Mouse (Mus musculus) kidney, adult 9 months (tissue): ENCODE results near the gene Naa38.

Experiments
- DNase-seq: peaks from one replicate; pipeline ENCODE4 v3.0.0; 2022

Gene Naa38

DNA sequence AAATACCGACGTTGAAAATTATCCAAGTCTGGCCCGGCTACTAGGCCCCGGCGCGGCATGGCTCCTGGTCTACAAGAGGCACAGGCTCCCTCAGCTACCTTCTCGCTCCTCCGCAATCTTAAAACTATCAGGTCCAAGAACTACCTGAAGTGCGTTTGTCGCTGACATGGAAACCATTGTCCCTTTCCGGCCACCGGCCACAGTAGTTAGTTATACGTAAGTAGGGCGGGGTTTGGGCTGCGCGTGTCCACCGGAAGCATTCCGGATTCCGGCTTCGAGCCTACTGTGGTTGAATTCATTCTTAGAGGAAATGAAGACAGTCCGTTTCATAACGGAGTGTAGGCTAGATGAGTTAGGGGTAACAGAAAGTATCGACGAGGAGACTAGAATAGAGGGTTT, at the start of gene Naa38, which contains the start of gene Cyb5d1:
Gene Naa38, plus strand, starts transcription at position 253 of the 399 bp plus-strand sequence.
Gene Cyb5d1, minus strand, starts transcription at position 397 of the 399 bp plus-strand sequence.
- DNase-seq, result peak; percentile 97

DNA sequence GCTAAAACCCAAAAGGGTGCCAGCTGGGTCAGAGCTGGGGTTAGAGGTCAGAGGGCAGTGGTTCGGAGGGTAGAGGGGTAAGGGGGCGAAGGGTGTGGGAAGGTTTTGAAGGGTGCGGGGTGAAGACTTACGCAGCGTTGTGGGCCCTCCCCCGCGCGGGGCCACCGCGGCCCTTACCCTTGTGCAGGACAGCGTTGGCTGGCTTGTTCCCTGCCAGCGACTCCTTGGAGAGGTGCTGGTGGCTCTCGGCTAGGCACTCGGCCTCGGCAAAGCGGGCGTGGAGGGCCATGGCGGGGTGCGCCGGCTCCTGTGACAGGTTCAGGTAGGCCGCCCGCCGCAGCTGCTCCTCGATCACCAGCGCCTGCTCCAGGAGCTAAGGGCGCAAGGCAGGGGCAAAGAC, 48.8 kb upstream of the Naa38 start:
- DNase-seq, result no peak

DNA sequence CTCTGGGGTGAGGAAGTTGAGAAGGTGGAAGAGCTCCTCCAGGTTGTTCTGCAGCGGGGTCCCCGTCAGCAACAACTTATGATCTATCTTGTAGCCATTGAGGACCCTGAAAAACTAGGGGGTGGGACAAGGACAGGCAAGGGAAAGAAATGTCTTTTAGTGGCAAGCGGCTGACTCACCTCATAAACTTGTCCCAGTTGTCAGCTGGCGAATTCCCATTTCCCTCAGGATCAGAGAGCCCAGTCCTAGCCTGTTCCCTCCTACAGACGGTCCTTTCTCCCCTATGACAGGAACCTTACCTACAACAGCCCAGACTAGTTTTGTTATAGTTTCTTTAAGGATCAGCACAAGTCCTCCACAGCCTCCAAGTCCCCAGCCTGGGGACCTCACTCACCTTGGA, 38.7 kb upstream of the Naa38 start:
- no peak for DNase-seq

DNA sequence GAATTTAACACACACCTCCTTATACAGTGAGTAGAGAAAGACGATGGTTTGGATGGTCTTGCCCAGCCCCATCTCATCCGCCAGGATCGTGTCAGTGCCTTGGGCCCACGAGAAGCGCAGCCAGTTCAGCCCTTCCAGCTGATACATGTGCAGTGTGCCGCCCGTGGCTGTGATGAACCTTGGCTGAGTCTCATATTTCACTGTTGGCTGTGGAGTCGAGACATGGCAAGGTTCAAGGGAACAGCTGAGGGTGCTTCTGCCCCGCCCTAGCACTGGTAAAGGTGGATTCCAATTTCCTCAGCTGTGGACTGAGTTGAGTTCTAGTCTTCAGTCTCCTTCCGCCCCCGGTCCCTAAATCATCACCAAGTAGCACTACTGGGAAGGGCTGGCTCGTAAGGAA, 37.6 kb upstream of the Naa38 start:
- DNase-seq, result no peak

DNA sequence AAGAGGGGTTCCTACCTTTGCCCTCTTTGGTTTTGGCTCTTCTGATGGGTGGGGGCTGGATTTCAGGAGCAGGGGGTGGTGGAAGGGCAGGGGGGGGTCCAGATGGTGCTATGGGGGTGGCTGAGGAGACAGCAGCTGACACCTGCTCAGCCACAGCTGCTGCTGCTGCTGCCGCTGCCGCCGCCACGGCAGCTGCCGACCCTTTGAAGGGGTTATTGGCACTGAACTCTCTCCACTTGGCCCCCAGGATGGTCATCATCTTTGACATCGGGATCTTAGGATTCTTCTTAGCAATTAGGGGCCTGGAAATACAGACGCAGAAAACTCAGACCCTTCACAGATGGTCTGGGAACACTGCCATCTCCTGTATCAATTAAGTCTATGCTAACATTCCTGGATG, 33.3 kb upstream of the Naa38 start:
- DNase-seq, result no peak

DNA sequence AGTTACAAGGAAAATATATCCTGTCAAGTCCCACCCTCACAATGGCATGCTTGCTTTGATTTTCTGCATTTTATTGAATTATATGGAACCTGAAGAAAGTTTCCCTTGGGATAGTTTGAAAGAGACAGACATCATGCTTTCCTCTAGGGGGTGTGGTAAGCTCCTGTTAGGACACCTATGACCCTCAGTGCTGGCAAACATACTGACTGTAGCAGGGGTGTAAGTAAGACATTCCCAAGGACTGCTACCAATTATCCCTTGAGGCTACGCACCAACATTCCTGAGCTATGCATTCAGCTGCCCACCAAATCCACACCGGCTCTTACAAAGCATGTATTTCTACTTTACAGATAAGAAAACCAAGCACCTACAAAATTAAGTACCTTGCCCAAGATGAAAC, 32.8 kb upstream of the Naa38 start:
- DNase-seq, result peak; percentile 54

DNA sequence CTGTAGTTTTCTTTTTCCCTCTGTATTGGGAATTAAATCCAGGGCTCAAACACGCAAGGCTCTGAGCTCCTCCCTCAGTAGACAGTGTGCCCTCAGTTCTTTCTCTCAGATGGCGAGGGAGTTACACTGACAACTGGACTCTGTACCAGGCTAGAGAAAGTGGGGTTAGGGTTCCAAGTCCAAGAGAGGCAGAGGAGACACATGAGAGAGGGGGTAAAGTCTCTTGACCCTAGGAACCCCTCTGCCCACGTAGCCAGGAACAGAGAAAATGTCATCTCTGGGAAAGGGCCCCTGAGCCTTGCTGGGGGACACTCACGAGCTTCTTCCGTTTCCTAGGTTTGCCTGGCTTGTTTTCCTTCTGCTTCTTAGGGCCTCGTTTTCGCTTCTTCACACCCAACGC, 30.9 kb upstream of the Naa38 start:
- DNase-seq, result peak; percentile 90

DNA sequence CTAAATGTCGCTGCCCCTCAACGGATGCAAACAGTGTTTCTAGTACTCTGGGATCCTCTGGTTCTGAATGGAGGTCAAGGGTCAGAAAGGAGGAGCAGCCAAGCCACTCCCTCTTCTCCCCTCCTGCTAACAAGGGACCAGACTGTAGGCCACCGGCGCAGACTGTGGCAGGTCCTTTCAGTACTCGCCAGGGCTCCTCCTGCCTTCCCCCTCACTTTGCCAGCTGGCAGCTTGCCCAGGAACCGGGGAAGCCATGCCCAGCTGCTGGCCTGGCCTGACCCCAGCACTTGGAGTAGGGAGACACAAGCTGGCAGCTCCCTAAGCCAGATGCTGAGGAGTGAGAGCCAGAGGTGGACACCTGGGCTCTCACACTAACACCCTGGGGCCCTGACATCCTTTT, 30.4 kb upstream of the Naa38 start:
- DNase-seq, result peak; percentile 99

DNA sequence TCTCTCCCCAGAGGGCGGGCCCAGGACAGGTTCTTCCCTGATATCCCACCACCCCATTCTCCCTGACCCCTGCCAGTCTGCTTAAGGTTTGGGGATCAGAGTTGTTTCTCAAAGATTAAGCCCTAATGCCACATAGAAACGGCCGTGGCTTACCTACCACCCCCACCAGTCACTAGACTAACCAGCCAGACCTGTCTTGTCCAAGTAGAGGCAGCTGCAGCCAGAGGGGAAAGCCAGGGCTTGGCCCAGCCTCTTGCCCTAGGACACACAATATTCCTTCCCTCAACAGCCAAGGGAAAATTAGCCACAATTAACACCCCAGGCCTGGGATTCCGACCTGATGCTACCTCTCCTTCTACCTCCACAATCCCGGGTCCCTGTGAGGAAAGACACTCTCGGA, 29.6 kb upstream of the Naa38 start:
- no peak for DNase-seq

DNA sequence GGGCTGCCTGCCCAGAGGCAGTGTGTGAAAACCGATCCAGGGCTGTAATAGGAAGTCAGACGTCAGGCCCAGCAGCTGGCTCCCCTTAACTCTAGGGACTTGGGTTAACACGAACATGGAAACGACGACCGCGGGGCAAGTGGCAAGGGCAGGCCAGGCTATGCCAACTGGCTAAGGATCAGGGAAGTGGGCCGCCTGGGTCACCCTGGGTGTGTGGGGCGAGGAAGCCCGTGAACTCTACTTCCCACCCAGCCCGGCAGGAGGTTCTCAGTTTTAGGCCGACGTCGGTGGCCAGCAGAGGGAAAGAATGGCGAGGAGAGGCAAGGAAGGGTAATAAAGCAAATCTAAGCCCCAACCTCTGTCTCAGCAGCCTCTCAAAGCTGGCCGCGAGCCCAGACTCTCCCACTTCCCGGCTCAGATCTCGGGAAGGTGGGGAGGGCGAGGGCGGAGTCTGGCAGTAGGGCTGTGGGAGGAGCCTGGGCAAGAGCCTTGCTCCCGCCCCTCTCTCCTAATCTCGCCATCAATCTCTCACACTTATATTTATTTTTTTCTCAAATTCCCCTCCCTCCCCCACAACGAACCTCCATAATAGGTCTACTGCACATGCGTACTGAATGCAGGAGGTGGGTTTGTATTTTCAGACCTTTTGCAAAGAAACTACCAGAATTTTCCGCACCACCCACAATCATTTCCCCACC, 29.0 kb upstream of the Naa38 start:
- peak; percentile 98 for DNase-seq

DNA sequence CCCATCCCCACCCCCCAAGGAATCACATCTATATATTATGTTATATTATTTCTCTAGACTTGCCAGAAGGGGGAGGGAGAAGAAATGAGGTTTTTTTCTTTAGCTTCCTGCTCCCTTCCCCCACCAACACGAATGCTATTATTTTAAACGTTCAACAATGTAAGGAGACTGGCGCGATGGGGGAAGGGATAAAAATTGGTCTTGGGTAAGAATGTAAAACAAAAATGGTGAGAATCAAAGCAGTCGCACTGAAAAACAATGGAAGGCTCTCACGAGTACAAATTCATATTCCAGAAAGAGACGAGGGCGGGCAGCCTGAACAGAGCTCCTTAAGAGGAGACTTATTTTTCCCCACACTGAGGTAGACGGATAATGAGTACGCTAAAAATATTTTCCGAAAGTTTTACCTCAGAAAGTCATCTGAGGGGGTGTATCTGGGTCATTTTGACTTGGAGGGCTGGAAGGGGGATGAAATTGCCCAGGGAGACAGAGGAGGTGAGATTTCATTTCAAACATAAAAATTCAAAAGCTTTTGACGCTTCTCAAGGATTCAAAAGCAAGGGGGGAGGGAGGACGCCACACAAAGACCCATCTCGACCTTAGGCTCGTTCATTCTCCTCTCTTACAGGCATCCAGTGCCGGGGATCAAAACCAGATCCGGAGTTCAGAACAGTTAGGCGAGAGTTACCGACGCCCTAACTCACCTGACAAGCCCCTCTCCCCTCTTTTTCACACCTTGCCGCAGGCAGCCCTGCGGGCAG, 28.3 kb upstream of the Naa38 start:
- DNase-seq, result peak; percentile 64

DNA sequence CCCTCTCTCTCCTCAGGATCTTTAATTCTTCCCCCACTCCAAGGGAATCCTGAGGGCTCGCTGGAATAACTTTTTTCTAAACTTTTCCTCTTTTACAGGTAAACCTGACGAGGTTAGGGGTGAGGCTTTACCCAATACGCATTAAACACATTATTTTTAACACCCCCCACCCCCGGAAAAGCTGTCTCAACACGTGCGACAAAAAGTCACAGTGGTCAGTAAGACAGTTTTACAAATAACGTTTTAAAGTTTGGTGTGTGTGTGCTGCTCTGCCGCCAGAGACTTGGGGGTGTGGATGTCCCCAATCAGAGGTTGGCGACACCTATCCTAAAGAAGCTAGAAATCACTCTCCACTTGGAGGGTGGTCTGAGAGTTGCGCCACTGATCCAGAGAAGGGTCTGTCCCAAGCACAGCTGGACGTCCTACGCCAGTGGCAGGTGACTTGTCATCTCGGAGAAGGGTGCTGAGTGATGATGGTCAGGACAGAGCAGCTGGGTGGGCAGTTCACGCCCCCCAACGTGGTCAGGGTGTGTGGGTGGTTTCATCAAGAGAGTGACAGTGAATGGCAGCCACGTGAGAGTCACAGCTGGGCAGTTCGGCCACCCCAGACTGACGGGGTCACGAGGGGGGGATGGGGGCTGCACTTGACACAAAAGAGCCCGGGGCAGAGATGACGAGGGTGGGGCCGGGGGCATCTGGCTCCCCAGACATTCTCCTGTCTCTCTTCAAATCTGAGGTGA, 27.5 kb upstream of the Naa38 start:
- peak; percentile 63 for DNase-seq

DNA sequence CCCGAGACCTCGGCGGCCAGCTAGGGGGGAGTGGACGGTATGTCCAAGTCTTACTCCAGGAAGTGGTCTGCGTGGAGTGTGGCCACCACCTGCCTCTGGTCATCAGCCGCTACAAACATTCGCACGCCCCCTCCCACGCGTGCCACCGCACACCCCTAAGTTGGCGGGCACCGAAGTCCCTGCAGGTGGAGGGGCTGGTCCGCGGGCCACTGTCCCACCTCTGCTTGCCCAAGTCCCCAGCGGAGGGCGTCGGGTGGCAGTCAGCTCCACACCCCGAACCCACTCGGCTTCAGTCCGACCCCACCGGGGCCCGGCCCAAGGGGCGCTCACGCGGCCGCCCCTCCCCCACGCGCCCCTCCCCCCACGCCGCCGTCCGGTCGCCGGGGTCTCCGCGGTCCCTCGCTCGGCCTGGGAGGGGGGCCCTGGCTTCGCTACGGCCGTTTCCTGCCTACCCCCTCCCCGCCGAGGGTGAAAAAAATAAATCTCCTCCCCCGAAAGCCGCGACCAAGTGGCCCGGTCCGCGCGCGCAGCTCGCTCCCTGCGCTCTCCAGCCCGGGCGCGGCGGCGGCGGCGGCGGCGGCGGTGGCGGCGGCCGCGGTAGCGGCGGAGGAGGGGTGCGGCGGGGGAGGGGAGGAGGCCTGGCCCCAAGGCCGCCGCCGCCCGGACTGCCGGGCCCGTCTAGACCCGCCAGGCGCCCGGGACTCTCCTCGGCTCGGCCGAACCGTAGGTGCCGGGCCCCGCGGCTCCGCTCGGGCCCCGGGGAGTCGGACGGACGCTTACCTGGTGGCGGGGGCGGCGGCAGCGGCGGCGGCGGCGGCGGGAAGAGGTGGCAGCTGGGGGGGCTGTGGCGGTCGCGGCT, 26.7 kb upstream of the Naa38 start:
- peak; percentile 38 for DNase-seq

DNA sequence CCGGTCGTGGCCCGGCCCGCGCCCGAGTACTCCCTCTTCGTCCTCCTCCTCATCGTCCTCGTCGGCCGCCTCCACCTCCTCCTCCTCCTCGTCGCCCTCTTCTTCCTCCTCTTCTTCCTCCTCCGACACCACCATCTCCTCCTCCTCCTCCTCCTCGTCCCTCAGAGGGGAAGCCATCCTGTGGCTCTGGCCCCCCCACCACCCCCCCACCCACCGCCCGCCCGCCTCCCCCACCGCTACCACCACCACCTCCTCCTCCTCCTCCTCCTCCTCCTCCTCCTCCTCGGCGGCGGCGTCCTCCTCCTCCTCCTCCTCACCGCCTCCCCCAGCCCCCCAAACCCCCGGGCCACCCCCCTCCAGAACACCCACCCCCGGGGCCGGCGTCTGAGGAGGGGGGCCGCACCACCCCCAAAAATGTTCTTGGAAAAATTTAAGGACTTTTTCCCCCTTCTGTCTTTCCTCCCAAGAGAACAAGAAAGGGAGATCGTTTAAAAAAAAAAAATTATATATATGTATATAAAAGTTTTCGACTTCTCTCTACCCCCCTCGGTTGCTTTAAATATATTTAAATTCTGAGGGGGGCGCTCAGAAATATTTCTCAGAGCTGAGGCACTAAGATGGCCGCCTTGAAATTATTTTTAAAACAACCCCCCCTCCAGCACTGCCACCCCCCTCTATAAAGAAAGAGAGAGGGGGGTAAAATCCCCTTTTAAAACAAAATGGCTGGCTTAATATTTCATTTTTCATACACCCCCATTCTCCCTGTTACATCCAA, 25.9 kb upstream of the Naa38 start, which contains the start of gene Chd3:
Gene Chd3, minus strand, starts transcription at position 192 of the 775 bp plus-strand sequence.
- no peak for DNase-seq

DNA sequence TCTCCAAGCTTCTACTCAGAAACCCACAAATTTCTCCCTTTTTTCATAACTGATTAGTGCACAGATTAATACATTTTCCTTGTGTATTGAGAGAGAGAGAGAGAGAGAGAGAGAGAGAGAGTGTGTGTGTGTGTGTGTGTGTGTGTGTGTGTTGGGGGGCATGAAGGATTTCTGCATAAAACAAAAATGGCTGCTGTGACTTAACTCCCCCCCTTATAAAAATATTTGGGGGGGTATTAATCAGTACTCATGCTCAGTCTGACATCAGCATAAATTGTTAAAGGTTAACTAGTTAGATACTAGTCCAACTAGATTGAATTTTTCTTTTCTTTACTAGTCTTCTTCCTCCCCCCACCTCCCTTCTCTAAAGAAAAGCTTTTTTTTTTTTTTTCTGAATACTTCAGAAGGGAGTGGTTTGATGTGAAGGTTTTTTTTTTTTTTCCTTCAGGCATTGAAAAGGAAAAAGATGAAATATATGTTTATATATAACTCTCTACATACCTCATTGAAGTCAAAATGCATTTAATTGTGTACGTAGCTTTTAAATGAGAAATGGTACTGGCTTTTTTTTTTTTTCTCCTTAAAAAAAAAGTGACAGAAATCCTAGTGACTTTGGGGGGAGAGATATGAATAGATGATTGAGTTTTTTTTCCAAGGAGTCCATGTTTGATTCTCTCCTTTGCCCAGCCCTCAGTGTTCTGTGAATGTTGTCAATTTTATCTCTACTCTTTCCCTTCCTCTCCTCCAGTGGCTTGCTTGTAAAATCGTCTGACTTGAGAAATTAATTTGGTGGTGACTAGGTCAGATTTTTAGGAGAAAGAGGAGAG, 25.1 kb upstream of the Naa38 start:
- DNase-seq, result no peak

DNA sequence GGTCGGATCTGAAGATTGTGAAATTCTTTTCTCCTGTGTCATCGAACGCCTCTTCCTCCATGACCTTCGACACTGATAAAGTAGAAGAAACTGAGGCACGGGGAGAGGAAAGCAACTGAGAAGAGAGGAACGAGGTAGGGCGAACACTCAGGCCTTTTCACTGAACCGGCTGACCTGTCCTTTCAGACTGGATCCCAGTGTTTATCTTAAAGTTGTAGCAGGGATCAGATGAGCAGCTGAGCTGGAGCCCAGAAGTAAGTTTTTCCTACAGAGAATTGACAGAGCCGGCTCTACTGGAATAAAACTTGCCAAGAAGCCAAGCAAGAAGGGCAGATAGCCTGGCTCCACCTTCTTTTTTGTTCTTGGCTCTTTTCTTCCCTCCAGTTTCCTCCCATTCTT, 24.5 kb upstream of the Naa38 start:
- DNase-seq, result no peak

DNA sequence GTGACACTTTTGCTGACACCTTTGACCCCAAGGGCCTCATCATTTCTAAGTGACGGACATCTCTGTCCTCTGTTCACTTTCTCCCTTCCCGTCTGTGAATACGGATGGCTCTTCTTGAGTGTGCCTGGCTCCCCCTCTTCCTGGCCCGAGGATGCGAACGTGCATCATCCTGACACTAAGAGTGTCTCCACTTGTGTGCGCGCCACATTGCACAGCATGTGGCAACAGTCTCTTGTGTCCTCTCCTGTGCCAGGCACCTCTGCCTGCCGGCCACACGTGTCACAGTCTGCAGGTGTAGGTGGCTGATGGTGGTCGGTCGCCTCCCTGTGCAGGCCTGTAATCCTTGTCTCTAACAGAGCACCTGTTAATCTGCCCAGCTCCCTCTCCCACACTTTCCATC, 23.7 kb upstream of the Naa38 start:
- no peak for DNase-seq

DNA sequence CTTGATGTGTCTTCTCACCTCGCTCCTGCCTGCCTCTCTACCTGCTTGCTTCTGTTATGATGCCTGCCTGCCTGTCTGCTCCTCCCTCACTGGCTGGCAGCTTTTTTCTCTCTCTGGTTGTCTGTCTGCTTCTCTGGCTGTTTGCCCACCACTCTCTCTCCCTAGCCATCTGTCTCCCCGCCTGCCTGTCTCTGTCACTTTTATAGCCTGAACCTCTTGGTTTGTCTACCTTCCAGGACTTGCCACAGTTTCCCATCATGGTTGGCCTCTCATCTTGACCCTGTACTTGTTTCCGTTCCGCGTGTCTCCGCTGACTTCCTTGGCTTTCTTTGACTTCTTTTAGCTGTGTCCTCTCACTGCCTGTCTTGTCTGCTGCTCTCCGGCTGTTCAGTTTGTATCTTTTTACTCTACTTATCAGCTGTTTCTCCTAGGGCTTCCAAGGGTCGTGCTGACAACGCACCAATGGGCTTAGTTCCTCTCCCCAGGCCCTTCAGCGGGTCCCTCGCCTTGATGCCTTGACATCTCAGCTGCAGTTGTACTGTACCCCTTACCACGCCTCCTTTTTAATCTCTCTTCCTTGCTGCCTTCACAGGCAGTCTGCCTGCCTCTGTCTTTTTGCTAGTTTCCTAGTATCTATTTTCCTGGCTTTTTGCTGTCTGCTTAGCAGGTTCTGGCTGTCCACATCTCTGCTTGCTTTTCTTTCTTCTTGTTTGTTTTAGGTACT, 23.1 kb upstream of the Naa38 start:
- peak; percentile 51 for DNase-seq

DNA sequence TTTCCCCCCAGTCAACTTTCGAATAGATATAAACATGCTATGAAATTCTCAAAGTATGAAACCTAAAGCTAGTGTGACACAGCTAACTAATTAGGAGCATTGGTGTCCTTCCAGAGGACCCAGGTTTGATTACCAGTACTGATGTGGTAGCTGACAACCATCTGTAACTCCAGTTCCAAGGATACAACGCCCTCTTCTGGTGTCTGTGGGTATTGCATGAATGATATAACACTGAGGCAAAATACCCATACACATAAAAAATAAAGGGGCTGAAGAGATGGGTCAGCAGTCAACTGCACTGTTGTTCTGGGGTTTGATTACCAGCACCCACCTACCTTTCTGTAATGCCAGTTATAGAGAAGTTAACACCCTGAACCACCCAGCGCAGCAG, 22.5 kb upstream of the Naa38 start:
- no peak for DNase-seq
